Mouse (Mus musculus) liver, postnatal 0 days (tissue): Measurements from ENCODE around the gene Macf1.

ENCODE experiments used
- CTCF ChIP-seq: sonication (generic); IDR thresholded peaks from 2 replicates; pipeline ENCODE4 v1.5.1; 2016; ENCODE audit warnings: antibody characterized with exemption, low read depth
- EP300 ChIP-seq: IDR thresholded peaks from 2 replicates; pipeline ENCODE4 v1.6.1; 2016; ENCODE audit warnings: antibody characterized with exemption, low read depth, mild to moderate bottlenecking

DNA sequence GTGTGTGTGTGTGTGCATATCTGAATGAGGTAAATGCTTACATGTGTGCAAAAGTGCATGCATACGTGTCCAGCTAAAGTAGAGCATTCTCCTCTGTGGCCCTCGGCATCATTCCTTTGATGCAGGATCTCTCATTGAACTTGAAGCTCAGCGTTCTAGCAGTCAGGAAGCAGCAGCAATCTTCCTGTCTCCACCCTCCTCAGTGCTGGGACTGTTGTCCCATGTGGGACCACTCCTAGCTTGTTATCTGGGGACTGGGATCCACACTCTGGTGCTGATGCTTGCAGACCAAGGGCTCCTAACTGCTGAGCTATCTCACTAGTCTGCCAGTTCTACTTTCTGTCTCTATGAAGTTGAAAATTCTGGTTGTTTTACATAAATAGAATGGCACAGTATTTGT, 52.5 kb downstream of the Macf1 start:
- no peak for TF ChIP-seq CTCF
- no peak for TF ChIP-seq EP300
